Mouse (Mus musculus) ES-E14 (cell line): ENCODE measurements around the gene Hmgb2. TPM values are rescaled to one million over a fixed set of nuclear protein-coding genes. Genes with fewer than 3 reads are reported as not detected.

ENCODE experiments used
- DNase-seq: peaks from one replicate; pipeline ENCODE4 v3.0.0-alpha.2; 2013; ENCODE audit warnings: low read depth, low spot score
- H3K27ac ChIP-seq: 2 replicates; pipeline ENCODE4 v1.5.1; 2012; ENCODE audit warnings: low read depth, mild to moderate bottlenecking, low read length, moderate library complexity, mixed read lengths; ENCODE audit not compliant: poor library complexity, insufficient read depth, severe bottlenecking
- H3K36me3 ChIP-seq: 2 replicates; pipeline ENCODE4 v1.6.1; 2012; ENCODE audit warnings: mild to moderate bottlenecking, low read length, moderate library complexity, mixed read lengths; ENCODE audit not compliant: control insufficient read depth, poor library complexity, insufficient read depth, severe bottlenecking
- H3K4me1 ChIP-seq, 2 experiments: fragments of 150-350 bp in 1 of 2; sonication (generic) in 1 of 2; 2 replicates each; pipeline ENCODE4 v1.6.1; 2012; ENCODE audit warnings: low read length in 2 of 2, mild to moderate bottlenecking in 1 of 2, mixed read lengths in 1 of 2; ENCODE audit not compliant: control insufficient read depth in 2 of 2, insufficient read depth in 2 of 2, poor library complexity in 1 of 2
- H3K4me3 ChIP-seq, 2 experiments: fragments of 150-350 bp in 1 of 2; sonication (generic) in 1 of 2; 2 replicates each; pipeline ENCODE4 v1.5.1; 2012; ENCODE audit warnings: low read length in 2 of 2, low read depth in 1 of 2, mild to moderate bottlenecking in 1 of 2, mixed read lengths in 1 of 2; ENCODE audit not compliant: insufficient read depth in 1 of 2, poor library complexity in 1 of 2, severe bottlenecking in 1 of 2
- H3K9ac ChIP-seq: 2 replicates; pipeline ENCODE4 v1.6.1; 2012; ENCODE audit warnings: low read depth, mild to moderate bottlenecking, low read length, mixed read lengths; ENCODE audit not compliant: poor library complexity, insufficient read depth, severe bottlenecking
- H3K9me3 ChIP-seq: fragments of 150-350 bp; sonication (generic); 2 replicates; pipeline ENCODE4 v1.6.1; 2012; ENCODE audit warnings: low read depth, mild to moderate bottlenecking, low read length; ENCODE audit not compliant: control insufficient read depth, insufficient read depth
- CHD2 ChIP-seq: IDR thresholded peaks from 2 replicates; pipeline ENCODE4 v1.6.1; 2014; ENCODE audit warnings: mild to moderate bottlenecking, low read depth, low read length, inconsistent platforms
- HCFC1 ChIP-seq: IDR thresholded peaks from 2 replicates; pipeline ENCODE4 v1.6.1; 2012; ENCODE audit warnings: low read length, inconsistent platforms, borderline replicate concordance; ENCODE audit not compliant: insufficient read depth
- MAFK ChIP-seq: IDR thresholded peaks from 2 replicates; pipeline ENCODE4 v1.6.1; 2014; ENCODE audit warnings: mild to moderate bottlenecking, low read depth, low read length, inconsistent platforms; ENCODE audit not compliant: insufficient read depth
- ZC3H11A ChIP-seq: IDR thresholded peaks from 2 replicates; pipeline ENCODE4 v1.6.1; 2012; ENCODE audit warnings: low read depth, mild to moderate bottlenecking, inconsistent platforms, low read length, borderline replicate concordance
- ZNF384 ChIP-seq: IDR thresholded peaks from 2 replicates; pipeline ENCODE4 v1.6.1; 2012; ENCODE audit warnings: low read depth, low read length, inconsistent platforms
- in situ Hi-C, 2 experiments: fragments of 600-800 bp; cut with MboI; formaldehyde crosslinking; loops; one replicate each; pipeline ENCODE4 v1.15.1; 2025; ENCODE audit warnings: low sequenced_read_pairs in 2 of 2, inconsistent platforms in 1 of 2; ENCODE audit not compliant: unreplicated experiment in 2 of 2
- total RNA-seq: library from RNA; depleted of rRNA; stranded (reverse); fragments of 300-350 nt; gene quantifications from 2 replicates; pipeline ENCODE4 v1.2.3, GENCODE M21; 2012

Hmgb2 gene
- total RNA-seq, 1 experiment: 190 TPM

DNA sequence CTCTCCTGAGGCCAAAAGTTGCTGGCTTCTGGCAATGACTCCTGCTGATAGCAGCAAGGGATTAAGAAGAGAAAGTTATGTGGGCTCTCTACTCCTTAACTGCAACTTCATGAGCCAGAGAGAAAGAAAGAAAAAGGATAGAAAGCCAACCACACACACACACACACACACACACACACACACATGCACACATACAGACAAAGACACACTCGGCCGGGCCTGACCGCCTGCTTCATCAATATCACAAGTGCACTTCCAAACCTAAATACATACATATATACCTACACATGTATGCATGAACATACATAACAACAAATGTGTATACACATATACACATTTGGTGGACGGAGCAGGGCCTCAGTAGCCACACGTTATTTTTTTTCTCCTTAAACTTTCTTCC, 40.8 kb upstream of the Hmgb2 start:
- H3K9ac ChIP-seq: no peak overlapping the region
- TF ChIP-seq CHD2 (no peak), HCFC1 (no peak), ZNF384 (no peak), ZC3H11A (no peak), MAFK (no peak)
- no peak overlapping the region for H3K27ac ChIP-seq
- no peaks in the 10 kb centered on the region for H3K9me3 ChIP-seq
- DNase-seq: no peak
- in situ Hi-C loops: no loop called here
- H3K36me3 ChIP-seq: no peaks in the 10 kb centered on the region
- no peaks in the 10 kb centered on the region for H3K4me1 ChIP-seq
- H3K4me3 ChIP-seq: no peak overlapping the region

GRCm38 (mm10) chr8:57473751-57474150, 38.0 kb upstream of the Hmgb2 start:
- no peaks in the 10 kb centered on the region for H3K36me3 ChIP-seq
- no peak for DNase-seq
- no peaks in the 10 kb centered on the region for H3K4me1 ChIP-seq
- no peaks in the 10 kb centered on the region for H3K9me3 ChIP-seq
- in situ Hi-C loops: no loop called here
- H3K4me3 ChIP-seq: no peak overlapping the region
- H3K9ac ChIP-seq: no peak overlapping the region
- TF ChIP-seq MAFK (no peak), HCFC1 (no peak), ZNF384 (no peak), ZC3H11A (no peak), CHD2 (no peak)
- H3K27ac ChIP-seq: no peak overlapping the region

DNA sequence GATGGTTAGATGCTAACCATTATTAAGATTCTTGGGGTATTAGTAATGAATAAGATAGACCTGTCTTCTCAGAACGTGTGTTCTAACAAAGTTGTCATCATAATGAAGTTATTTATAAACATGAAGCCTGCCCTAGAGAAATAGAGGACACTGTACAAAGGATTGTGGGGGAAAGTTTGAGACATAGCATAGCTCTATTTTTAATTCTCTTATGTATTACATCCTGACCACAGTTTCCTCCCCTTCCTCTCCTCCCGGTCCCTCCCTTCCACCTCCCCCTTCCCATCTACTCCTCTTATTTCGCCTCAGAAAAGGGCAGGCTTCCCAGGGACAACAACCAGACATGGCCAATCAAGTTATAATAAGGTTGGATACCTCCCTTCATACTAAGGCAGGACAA, 33.3 kb upstream of the Hmgb2 start:
- DNase-seq: no peak
- Histone ChIP-seq H3K9me3 (no peaks in the 10 kb centered on the region), H3K9ac (no peak overlapping the region), H3K4me1 (peaks cover 0 to 2% of the 10 kb centered on the region in 2 experiments; a peak in 1 of 4 replicates), H3K36me3 (peaks cover 6% of the 10 kb centered on the region), H3K4me3 (no peak overlapping the region), H3K27ac (no peak overlapping the region)
- TF ChIP-seq CHD2 (no peak), ZC3H11A (no peak), HCFC1 (no peak), ZNF384 (no peak), MAFK (no peak)
- in situ Hi-C loops: no loop called here

GRCm38 (mm10) chr8:57479700-57480099, 32.0 kb upstream of the Hmgb2 start:
- H3K36me3 ChIP-seq: peaks cover 8% of the 10 kb centered on the region
- no peak overlapping the region for H3K9ac ChIP-seq
- H3K9me3 ChIP-seq: no peaks in the 10 kb centered on the region
- H3K27ac ChIP-seq: no peak overlapping the region
- H3K4me1 ChIP-seq: peaks cover 0 to 2% of the 10 kb centered on the region in 2 experiments; a peak in 2 of 4 replicates
- DNase-seq: no peak
- H3K4me3 ChIP-seq: no peak overlapping the region
- TF ChIP-seq ZC3H11A: no peak
- TF ChIP-seq HCFC1: no peak
- no peak for TF ChIP-seq MAFK
- no peak for TF ChIP-seq CHD2
- TF ChIP-seq ZNF384: no peak
- in situ Hi-C loops: no loop called here

- in situ Hi-C loops: no loop called here
Measured at GRCm38 (mm10) chr8:57480606-57481005, 31.1 kb upstream of the Hmgb2 start.

More at GRCm38 (mm10) chr8:57480606-57481005, 31.1 kb upstream of the Hmgb2 start:
- Histone ChIP-seq H3K9ac (no peak overlapping the region), H3K27ac (no peak overlapping the region), H3K4me3 (no peak overlapping the region), H3K36me3 (peaks cover 10% of the 10 kb centered on the region), H3K4me1 (peaks cover 0 to 2% of the 10 kb centered on the region in 2 experiments; a peak in 2 of 4 replicates), H3K9me3 (no peaks in the 10 kb centered on the region)
- TF ChIP-seq MAFK (no peak), CHD2 (no peak), ZNF384 (no peak), HCFC1 (no peak), ZC3H11A (no peak)
- no peak for DNase-seq
